Mouse (Mus musculus) right cerebral cortex, postnatal 25 days (tissue): ENCODE measurements around the gene Nipa2.

Experiments
- DNase-seq: peaks from one replicate; pipeline ENCODE4 v3.0.0; 2022

Nipa2 gene

GRCm38 (mm10) chr7:55962004-55962908 is at the start of gene Nipa2:
Gene Nipa2, minus strand, starts transcription at chr7:55962476.
- DNase-seq: peak; percentile 94

GRCm38 (mm10) chr7:56011018-56011333 is 48.7 kb upstream of the Nipa2 start:
- DNase-seq: no peak

GRCm38 (mm10) chr7:56010318-56011017 is 48.2 kb upstream of the Nipa2 start:
- DNase-seq: no peak

- no peak for DNase-seq
These were observed 36.7 kb upstream of the Nipa2 start for GRCm38 (mm10) chr7:55998997-55999396.

GRCm38 (mm10) chr7:55995013-55995412 is 32.7 kb upstream of the Nipa2 start:
- no peak for DNase-seq

GRCm38 (mm10) chr7:55991858-55992257 is 29.6 kb upstream of the Nipa2 start:
- no peak for DNase-seq

- no peak for DNase-seq
These were observed 28.9 kb upstream of the Nipa2 start for GRCm38 (mm10) chr7:55991129-55991528.

- DNase-seq: peak; percentile 58
These were observed 24.4 kb upstream of the Nipa2 start for GRCm38 (mm10) chr7:55986526-55987214.

GRCm38 (mm10) chr7:55984754-55985153 is 22.5 kb upstream of the Nipa2 start:
- no peak for DNase-seq

- no peak for DNase-seq
These were observed 20.8 kb upstream of the Nipa2 start for GRCm38 (mm10) chr7:55983107-55983506.

- DNase-seq: no peak
These were observed 19.9 kb upstream of the Nipa2 start for GRCm38 (mm10) chr7:55982010-55982700.

GRCm38 (mm10) chr7:55981511-55981910 is 19.2 kb upstream of the Nipa2 start:
- no peak for DNase-seq

GRCm38 (mm10) chr7:55974429-55974828 is 12.2 kb upstream of the Nipa2 start:
- no peak for DNase-seq

GRCm38 (mm10) chr7:55969415-55969814 is 7.1 kb upstream of the Nipa2 start:
- DNase-seq: no peak

GRCm38 (mm10) chr7:55968258-55968901 is 6.1 kb upstream of the Nipa2 start:
- no peak for DNase-seq

- DNase-seq: no peak
These were observed 4.7 kb upstream of the Nipa2 start for GRCm38 (mm10) chr7:55966866-55967460.

GRCm38 (mm10) chr7:55960506-55960905 is 1.8 kb downstream of the Nipa2 start:
- DNase-seq: no peak

GRCm38 (mm10) chr7:55959801-55960200 is 2.5 kb downstream of the Nipa2 start:
- no peak for DNase-seq

- no peak for DNase-seq
These were observed 4.4 kb downstream of the Nipa2 start for GRCm38 (mm10) chr7:55957916-55958315.

- DNase-seq: no peak
These were observed 5.1 kb downstream of the Nipa2 start for GRCm38 (mm10) chr7:55957178-55957577.

GRCm38 (mm10) chr7:55956054-55956453 is 6.2 kb downstream of the Nipa2 start:
- no peak for DNase-seq

- DNase-seq: no peak
These were observed 23.9 kb downstream of the Nipa2 start for GRCm38 (mm10) chr7:55938341-55938740.
